Mouse (Mus musculus) MEL (cell line): ENCODE data around the gene Epb41l4b. TPM values are rescaled to one million over a fixed set of nuclear protein-coding genes. Genes with fewer than 3 reads are reported as not detected.

Experiments
- DNase-seq: peaks from one replicate; pipeline ENCODE4 v3.0.0; 2011; ENCODE audit warnings: low read depth, low spot score
- H3K27ac ChIP-seq: 2 replicates; pipeline ENCODE4 v1.5.1; 2012; ENCODE audit warnings: low read depth, mild to moderate bottlenecking, control low read depth, low read length, moderate library complexity; ENCODE audit not compliant: control insufficient read depth
- H3K27me3 ChIP-seq, 2 experiments: fragments of 150-350 bp in 1 of 2; sonication (generic) in 1 of 2; 2 replicates each; pipeline ENCODE4 v1.6.1; 2012; ENCODE audit warnings: low read length in 2 of 2, mild to moderate bottlenecking in 2 of 2, improper control_type of control experiment in 1 of 2, moderate library complexity in 1 of 2; ENCODE audit not compliant: insufficient read depth in 2 of 2, control insufficient read depth in 1 of 2
- H3K36me3 ChIP-seq, 2 experiments: 2 replicates each; pipeline ENCODE4 v1.6.1; 2012 to 2014; ENCODE audit warnings: low read length in 2 of 2, improper control_type of control experiment in 1 of 2, inconsistent platforms in 1 of 2, mild to moderate bottlenecking in 1 of 2; ENCODE audit not compliant: insufficient read depth in 2 of 2, control insufficient read depth in 1 of 2
- H3K4me1 ChIP-seq, 2 experiments: fragments of 150-350 bp in 1 of 2; sonication (generic) in 1 of 2; 2 replicates each; pipeline ENCODE4 v1.6.1; 2012; ENCODE audit warnings: low read length in 2 of 2, improper control_type of control experiment in 1 of 2, mild to moderate bottlenecking in 1 of 2; ENCODE audit not compliant: insufficient read depth in 2 of 2, control insufficient read depth in 1 of 2
- H3K4me3 ChIP-seq, 2 experiments: fragments of 150-350 bp in 1 of 2; sonication (generic) in 1 of 2; 2 replicates each; pipeline ENCODE4 v1.5.1; 2012; ENCODE audit warnings: low read depth in 2 of 2, low read length in 2 of 2, mild to moderate bottlenecking in 2 of 2, moderate library complexity in 2 of 2, control low read depth in 1 of 2, improper control_type of control experiment in 1 of 2; ENCODE audit not compliant: control insufficient read depth in 1 of 2, insufficient read depth in 1 of 2
- H3K79me2 ChIP-seq: 2 replicates; pipeline ENCODE4 v1.6.1; 2012; ENCODE audit warnings: mild to moderate bottlenecking, low read length, moderate library complexity; ENCODE audit not compliant: control insufficient read depth, poor library complexity, insufficient read depth
- H3K9ac ChIP-seq: 2 replicates; pipeline ENCODE4 v1.6.1; 2012; ENCODE audit warnings: low read depth, mild to moderate bottlenecking, control low read depth, low read length, moderate library complexity; ENCODE audit not compliant: control insufficient read depth, poor library complexity, severe bottlenecking
- H3K9me3 ChIP-seq: fragments of 150-350 bp; sonication (generic); replicated peaks from 2 replicates; pipeline ENCODE4 v1.6.1; 2012; ENCODE audit warnings: mild to moderate bottlenecking, low read length, improper control_type of control experiment, moderate library complexity; ENCODE audit not compliant: insufficient read depth
- BHLHE40 ChIP-seq: IDR thresholded peaks from 2 replicates; pipeline ENCODE4 v1.6.1; 2012; ENCODE audit warnings: low read depth, mild to moderate bottlenecking, inconsistent platforms, low read length, improper control_type of control experiment, borderline replicate concordance
- CHD1 ChIP-seq: IDR thresholded peaks from 2 replicates; pipeline ENCODE4 v1.6.1; 2012; ENCODE audit warnings: low read depth, mild to moderate bottlenecking, inconsistent platforms, low read length, improper control_type of control experiment
- CTCF ChIP-seq, 3 experiments: IDR thresholded peaks in 2 of 3; conservative IDR thresholded peaks in 1 of 3; 2 replicates each; pipeline ENCODE4 v1.5.1; 2011 to 2012; ENCODE audit warnings: low read length in 3 of 3, low read depth in 2 of 3, mild to moderate bottlenecking in 2 of 3, improper control_type of control experiment in 1 of 3, inconsistent platforms in 1 of 3, mixed read lengths in 1 of 3, moderate library complexity in 1 of 3; ENCODE audit not compliant: control insufficient read depth in 1 of 3, insufficient read depth in 1 of 3, poor library complexity in 1 of 3, severe bottlenecking in 1 of 3
- E2F4 ChIP-seq: IDR thresholded peaks from 2 replicates; pipeline ENCODE4 v1.6.1; 2011; ENCODE audit warnings: low read depth, low read length, improper control_type of control experiment, borderline replicate concordance
- ELF1 ChIP-seq: IDR thresholded peaks from 2 replicates; pipeline ENCODE4 v1.6.1; 2014; ENCODE audit warnings: low read depth, mild to moderate bottlenecking, inconsistent platforms, low read length, improper control_type of control experiment, moderate library complexity
- EP300 ChIP-seq, 2 experiments: IDR thresholded peaks; 2 replicates each; pipeline ENCODE4 v1.6.1; 2011; ENCODE audit warnings: improper control_type of control experiment in 2 of 2, low read length in 2 of 2, low read depth in 1 of 2, mild to moderate bottlenecking in 1 of 2
- ETS1 ChIP-seq: IDR thresholded peaks from 2 replicates; pipeline ENCODE4 v1.6.1; 2012; ENCODE audit warnings: low read depth, mild to moderate bottlenecking, inconsistent platforms, low read length, improper control_type of control experiment, moderate library complexity
- GATA1 ChIP-seq: IDR thresholded peaks from 2 replicates; pipeline ENCODE4 v1.6.1; 2011; ENCODE audit warnings: low read depth, low read length, improper control_type of control experiment
- HCFC1 ChIP-seq: IDR thresholded peaks from 2 replicates; pipeline ENCODE4 v1.6.1; 2012; ENCODE audit warnings: low read depth, mild to moderate bottlenecking, inconsistent platforms, low read length, improper control_type of control experiment, moderate library complexity
- JUND ChIP-seq: IDR thresholded peaks from 2 replicates; pipeline ENCODE4 v1.6.1; 2011; ENCODE audit warnings: low read depth, mild to moderate bottlenecking, improper control_type of control experiment, low read length
- KAT2A ChIP-seq: conservative IDR thresholded peaks from 2 replicates; pipeline ENCODE4 v1.6.1; 2012; ENCODE audit warnings: low read depth, low read length, improper control_type of control experiment, inconsistent platforms
- MAX ChIP-seq: IDR thresholded peaks from 2 replicates; pipeline ENCODE4 v1.6.1; 2011; ENCODE audit warnings: low read length, improper control_type of control experiment
- MYB ChIP-seq: IDR thresholded peaks from 2 replicates; pipeline ENCODE4 v1.6.1; 2011; ENCODE audit warnings: mild to moderate bottlenecking, low read depth, low read length, improper control_type of control experiment
- NELFE ChIP-seq: IDR thresholded peaks from 2 replicates; pipeline ENCODE4 v1.6.1; 2011; ENCODE audit warnings: low read depth, low read length, improper control_type of control experiment
- NRF1 ChIP-seq: IDR thresholded peaks from 2 replicates; pipeline ENCODE4 v1.6.1; 2014; ENCODE audit warnings: low read depth, mild to moderate bottlenecking, inconsistent platforms, low read length, improper control_type of control experiment, moderate library complexity; ENCODE audit not compliant: poor library complexity, insufficient read depth, severe bottlenecking
- POLR2AphosphoS5 ChIP-seq: IDR thresholded peaks from 2 replicates; pipeline ENCODE4 v1.6.1; 2012; ENCODE audit warnings: low read depth, borderline replicate concordance, mild to moderate bottlenecking, inconsistent platforms, low read length, moderate library complexity, mixed read lengths
- TAL1 ChIP-seq: IDR thresholded peaks from 2 replicates; pipeline ENCODE4 v1.6.1; 2012; ENCODE audit warnings: mild to moderate bottlenecking, inconsistent platforms, low read length, moderate library complexity, mixed read lengths
- TBP ChIP-seq: IDR thresholded peaks from 2 replicates; pipeline ENCODE4 v1.8.0; 2011; ENCODE audit warnings: low read depth, low read length, improper control_type of control experiment
- USF2 ChIP-seq, 2 experiments: IDR thresholded peaks; 2 replicates each; pipeline ENCODE4 v1.6.1; 2011 to 2012; ENCODE audit warnings: improper control_type of control experiment in 2 of 2, low read length in 2 of 2, borderline replicate concordance in 1 of 2, inconsistent platforms in 1 of 2, low read depth in 1 of 2, mild to moderate bottlenecking in 1 of 2; ENCODE audit not compliant: insufficient read depth in 1 of 2
- ZKSCAN1 ChIP-seq: IDR thresholded peaks from 2 replicates; pipeline ENCODE4 v1.6.1; 2012; ENCODE audit warnings: low read depth, mild to moderate bottlenecking, inconsistent platforms, low read length, improper control_type of control experiment, moderate library complexity
- polyA plus RNA-seq, 2 experiments: library from polyadenylated mRNA; stranded (reverse) in 1 of 2; unstranded in 1 of 2; fragments of >175 nt in 1 of 2; fragments of >200 nt in 1 of 2; gene quantifications; 2 replicates each; pipeline versions ENCODE4 v1.2.1 to v1.2.4; 2012; ENCODE audit warnings: low replicate concordance in 2 of 2, low read depth in 1 of 2; ENCODE audit not compliant: insufficient read length in 2 of 2, insufficient read depth in 1 of 2, missing spikeins in 1 of 2
- total RNA-seq: library from RNA; depleted of rRNA; stranded (reverse); fragments of 300-350 nt; gene quantifications from 2 replicates; pipeline ENCODE4 v1.2.3, GENCODE M21; 2012

Gene Epb41l4b
- total and polyA plus RNA-seq, 3 experiments: not detected

GRCm38 (mm10) chr4:57175329-57175728, 32.1 kb upstream of the Epb41l4b start:
- TF ChIP-seq BHLHE40 (no peak), ETS1 (no peak), CTCF (IDR thresholded peaks at IDR 0.05 in 2 of 3, conservative IDR thresholded peaks at IDR 0.05 in 1 of 3; ENCODE audit: control insufficient read depth in 1 of 3, insufficient read depth in 1 of 3, low read depth in 2 of 3, low read length in 3 of 3, poor library complexity in 1 of 3, severe bottlenecking in 1 of 3) (no peak), NRF1 (no peak), ZKSCAN1 (no peak), MAX (no peak), E2F4 (no peak), CHD1 (no peak), HCFC1 (no peak), NELFE (no peak), GATA1 (no peak), TBP (no peak)
- H3K36me3 ChIP-seq: no peaks in the 10 kb centered on the region
- no peak overlapping the region for H3K27ac ChIP-seq
- DNase-seq: no peak
- H3K4me1 ChIP-seq: no peaks in the 10 kb centered on the region
- H3K79me2 ChIP-seq: no peaks in the 10 kb centered on the region
- H3K9me3 ChIP-seq: no peaks in the 10 kb centered on the region
- no peak overlapping the region for H3K9ac ChIP-seq
- peaks cover 0 to 1% of the 10 kb centered on the region in 2 experiments; a peak in 1 of 4 replicates for H3K27me3 ChIP-seq
- no peak overlapping the region for H3K4me3 ChIP-seq

- no peak overlapping the region for H3K4me3 ChIP-seq
- H3K4me1 ChIP-seq: peaks cover 0 to 6% of the 10 kb centered on the region in 2 experiments; a peak in 2 of 4 replicates
- H3K9me3 ChIP-seq: no peaks in the 10 kb centered on the region
- H3K27me3 ChIP-seq: peaks cover 0 to 1% of the 10 kb centered on the region in 2 experiments; a peak in 1 of 4 replicates
- no peaks in the 10 kb centered on the region for H3K79me2 ChIP-seq
- DNase-seq: no peak
- H3K36me3 ChIP-seq: no peaks in the 10 kb centered on the region
- TF ChIP-seq TAL1 (peak; percentile 25; the same call in 1 of the 2 replicates), EP300 (IDR thresholded peaks at IDR 0.05; ENCODE audit: low read depth in 1 of 2, low read length in 2 of 2) (no peak)
- no peak overlapping the region for H3K9ac ChIP-seq
- H3K27ac ChIP-seq: no peak overlapping the region
Observed at GRCm38 (mm10) chr4:57172861-57173260, 29.6 kb upstream of the Epb41l4b start.

GRCm38 (mm10) chr4:57171817-57172216, 28.6 kb upstream of the Epb41l4b start:
- H3K27me3 ChIP-seq: no peaks in the 10 kb centered on the region; a peak in 1 of 4 replicates
- H3K4me1 ChIP-seq: peaks cover 0 to 8% of the 10 kb centered on the region in 2 experiments; a peak in 2 of 4 replicates
- H3K36me3 ChIP-seq: no peaks in the 10 kb centered on the region
- H3K4me3 ChIP-seq: no peak overlapping the region
- no peaks in the 10 kb centered on the region for H3K9me3 ChIP-seq
- no peak for DNase-seq
- no peak overlapping the region for H3K9ac ChIP-seq
- TF ChIP-seq CTCF (IDR thresholded peaks at IDR 0.05 in 2 of 3, conservative IDR thresholded peaks at IDR 0.05 in 1 of 3; ENCODE audit: control insufficient read depth in 1 of 3, insufficient read depth in 1 of 3, low read depth in 2 of 3, low read length in 3 of 3, poor library complexity in 1 of 3, severe bottlenecking in 1 of 3) (no peak), ETS1 (no peak), JUND (no peak), ELF1 (no peak), USF2 (IDR thresholded peaks at IDR 0.05; ENCODE audit: borderline replicate concordance in 1 of 2, insufficient read depth in 1 of 2, low read depth in 1 of 2, low read length in 2 of 2) (no peak), KAT2A (no peak), MYB (no peak), TBP (no peak), CHD1 (no peak), GATA1 (no peak), MAX (no peak), POLR2AphosphoS5 (no peak)
- TF ChIP-seq, all 39 proteins: peak for 0
- Histone ChIP-seq H3K79me2 (no peaks in the 10 kb centered on the region), H3K27ac (no peak overlapping the region)
